Mouse (Mus musculus) forebrain, postnatal 0 days (tissue): ENCODE data around the gene Rac2. TPM values are rescaled to one million over a fixed set of nuclear protein-coding genes. Genes with fewer than 3 reads are reported as not detected.
A peak's percentile ranks its signal among the peaks of the same experiment; 100 is the strongest.

Source experiments
- ATAC-seq: fragments of 200-750 bp; cut with Nextera tagmentation; 2 replicates; pipeline ENCODE4 v1.8.0; 2017; ENCODE audit warnings: mild to moderate bottlenecking, moderate library complexity
- DNase-seq: peaks from one replicate; pipeline ENCODE4 v3.0.0-alpha.2; 2015
- H3K27ac ChIP-seq: fragments of 300-500 bp; sonication (generic); 2 replicates; pipeline ENCODE4 v1.5.1; 2014; ENCODE audit warnings: low read depth, mild to moderate bottlenecking, antibody characterized with exemption, low read length, moderate library complexity, mixed read lengths
- H3K27me3 ChIP-seq: fragments of 300-500 bp; sonication (generic); 2 replicates; pipeline ENCODE4 v1.6.1; 2014; ENCODE audit warnings: mild to moderate bottlenecking, low read length, mixed read lengths; ENCODE audit not compliant: insufficient read depth
- H3K36me3 ChIP-seq: fragments of 300-500 bp; sonication (generic); 2 replicates; pipeline ENCODE4 v1.6.1; 2014; ENCODE audit warnings: mild to moderate bottlenecking, moderate library complexity; ENCODE audit not compliant: insufficient read depth
- H3K4me1 ChIP-seq: fragments of 300-500 bp; sonication (generic); 2 replicates; pipeline ENCODE4 v1.6.1; 2014; ENCODE audit warnings: antibody characterized with exemption; ENCODE audit not compliant: insufficient read depth
- H3K4me2 ChIP-seq: fragments of 300-500 bp; sonication (generic); 2 replicates; pipeline ENCODE4 v1.6.1; 2014; ENCODE audit warnings: low read depth, mild to moderate bottlenecking, moderate library complexity
- H3K4me3 ChIP-seq: fragments of 300-500 bp; sonication (generic); 2 replicates; pipeline ENCODE4 v1.5.1; 2014; ENCODE audit warnings: low read depth, low read length, mixed read lengths
- H3K9ac ChIP-seq: fragments of 300-500 bp; sonication (generic); 2 replicates; pipeline ENCODE4 v1.6.1; 2014; ENCODE audit warnings: mild to moderate bottlenecking
- H3K9me3 ChIP-seq: fragments of 300-500 bp; sonication (generic); 2 replicates; pipeline ENCODE4 v1.6.1; 2016; ENCODE audit warnings: low read length
- CTCF ChIP-seq: sonication (generic); IDR thresholded peaks from 2 replicates; pipeline ENCODE4 v1.5.1; 2016; ENCODE audit warnings: antibody characterized with exemption, control low read depth, low read depth
- WGBS: fragments of 180-500 bp; shearing (Covaris S2); extraction: QIAGEN DNeasy Blood & Tissue Kit; methylation state at CpG from one replicate; pipeline ENCODE4 v1.1.7; 2014; 5-methylcytosine and 5-hydroxymethylcytosine counted together
- polyA plus RNA-seq: library from polyadenylated mRNA; unstranded; fragments of >200 nt; fragmentation: Nextera tagmentation; extraction: Ambion mirVana; gene quantifications from 2 replicates; pipeline ENCODE4 v1.2.1, GENCODE M21; 2015
- total RNA-seq: library from RNA; depleted of rRNA; stranded (reverse); fragments of >200 nt; gene quantifications from 2 replicates; pipeline ENCODE4 v1.2.3, GENCODE M21; 2014

Rac2 gene
- total and polyA plus RNA-seq, 2 experiments from 2014 or later = 1.1 to 6.5 TPM

DNA sequence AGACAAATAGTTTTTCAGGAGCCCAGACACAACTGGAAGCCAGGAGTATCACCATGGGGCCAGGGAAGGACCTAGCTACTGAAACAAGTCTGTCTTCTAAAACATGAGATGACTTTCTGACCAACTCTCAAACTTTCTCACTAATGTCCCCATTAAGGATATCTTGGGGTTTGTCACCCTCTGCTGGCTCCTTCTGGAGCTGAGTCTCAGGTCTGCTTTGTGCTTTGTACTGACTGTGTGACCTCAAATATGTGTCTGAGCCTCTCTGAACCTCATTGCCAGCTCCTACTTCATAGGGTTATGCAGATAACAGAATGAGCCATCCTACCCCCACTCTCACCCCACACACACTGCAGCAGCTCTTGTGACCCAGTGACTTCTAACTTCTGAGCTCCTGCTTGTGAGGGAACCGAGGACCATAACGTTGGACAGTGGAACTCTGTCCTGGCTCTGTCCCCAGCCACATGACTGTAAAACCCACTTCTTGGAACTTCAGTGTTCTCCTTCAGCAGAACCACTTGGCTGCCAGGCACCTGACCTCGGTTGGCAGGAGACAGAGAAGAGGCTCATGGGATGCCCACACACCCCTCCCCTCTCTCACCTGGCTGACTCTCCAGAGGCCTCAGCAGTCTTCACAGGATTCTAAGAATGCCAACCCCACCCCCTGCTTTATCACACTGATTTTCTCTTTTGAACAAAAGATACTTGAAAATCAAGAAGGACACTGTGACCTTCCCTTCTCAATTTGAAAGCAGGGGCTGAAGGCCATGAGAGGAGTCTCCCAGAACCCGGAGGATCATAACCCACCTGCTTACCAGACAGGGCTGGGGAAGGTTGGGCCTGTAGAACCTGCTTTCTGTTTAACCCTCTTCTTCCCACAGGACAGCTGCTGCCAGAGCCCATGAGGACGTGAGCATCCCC lies 24.9 kb downstream of the Rac2 start:
- H3K27ac ChIP-seq = no peak overlapping the region
- WGBS = 46% methylated on average over 5 of the region's 5 CpGs
- ATAC-seq (no peak), DNase-seq (no peak)
- no peak overlapping the region for H3K4me3 ChIP-seq
- peaks cover 15% of the 10 kb centered on the region for H3K4me1 ChIP-seq
- H3K36me3 ChIP-seq = no peaks in the 10 kb centered on the region
- H3K9ac ChIP-seq = no peak overlapping the region
- H3K9me3 ChIP-seq = no peaks in the 10 kb centered on the region
- H3K4me2 ChIP-seq = no peak overlapping the region
- peak; percentile 52 for TF ChIP-seq CTCF
- H3K27me3 ChIP-seq = no peaks in the 10 kb centered on the region

DNA sequence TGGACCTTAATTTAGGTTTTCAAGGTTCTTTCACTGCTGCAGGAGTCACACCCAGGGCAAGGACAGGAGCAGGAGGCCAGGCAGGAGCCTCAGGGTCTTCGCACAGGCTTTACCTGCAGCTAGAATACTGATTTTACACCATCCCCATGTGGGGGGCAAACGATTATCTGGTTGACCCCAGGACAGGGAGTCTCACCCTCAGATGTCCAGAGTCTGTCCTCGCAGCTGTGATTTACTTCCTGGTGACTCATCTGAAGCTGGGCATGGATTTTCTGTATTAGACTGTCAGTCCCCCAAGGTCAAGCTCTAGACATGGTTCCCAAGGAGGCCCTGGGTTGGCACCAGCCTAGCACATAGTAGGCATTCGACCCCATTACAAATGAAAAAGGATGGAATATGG lies 26.5 kb downstream of the Rac2 start:
- Histone ChIP-seq H3K4me2 (no peak overlapping the region), H3K27me3 (no peaks in the 10 kb centered on the region), H3K4me1 (peaks cover 19% of the 10 kb centered on the region), H3K4me3 (no peak overlapping the region), H3K9me3 (no peaks in the 10 kb centered on the region), H3K9ac (no peak overlapping the region), H3K27ac (no peak overlapping the region), H3K36me3 (no peaks in the 10 kb centered on the region)
- DNase-seq (no peak), ATAC-seq (no peak)
- WGBS = 87% methylated on average over 4 of the region's 4 CpGs
- no peak for TF ChIP-seq CTCF

- ATAC-seq (peak; percentile 34), DNase-seq (no peak)
- Histone ChIP-seq H3K9ac (peak within 1 kb of the TSS; percentile 39), H3K9me3 (no peaks in the 10 kb centered on the region), H3K4me3 (no peak within 1 kb of the TSS; the same call in 1 of the 2 replicates), H3K4me2 (peak within 1 kb of the TSS; percentile 47), H3K27me3 (no peaks in the 10 kb centered on the region), H3K36me3 (no peaks in the 10 kb centered on the region), H3K27ac (no peak within 1 kb of the TSS), H3K4me1 (peaks cover 19% of the 10 kb centered on the region)
- WGBS = 11% methylated on average over 14 of the region's 14 CpGs
- TF ChIP-seq CTCF = no peak
Measured at GRCm38 (mm10) chr15:78544561-78545001, 28.0 kb downstream of the Rac2 start, which contains the start of gene Sstr3. Gene Sstr3 (minus strand): TSS chr15:78544685.

- H3K4me2 ChIP-seq = peak overlapping the region; percentile 47
- no peak for TF ChIP-seq CTCF
- no peak overlapping the region for H3K9ac ChIP-seq
Measured at GRCm38 (mm10) chr15:78544041-78544440, 28.5 kb downstream of the Rac2 start.

DNA sequence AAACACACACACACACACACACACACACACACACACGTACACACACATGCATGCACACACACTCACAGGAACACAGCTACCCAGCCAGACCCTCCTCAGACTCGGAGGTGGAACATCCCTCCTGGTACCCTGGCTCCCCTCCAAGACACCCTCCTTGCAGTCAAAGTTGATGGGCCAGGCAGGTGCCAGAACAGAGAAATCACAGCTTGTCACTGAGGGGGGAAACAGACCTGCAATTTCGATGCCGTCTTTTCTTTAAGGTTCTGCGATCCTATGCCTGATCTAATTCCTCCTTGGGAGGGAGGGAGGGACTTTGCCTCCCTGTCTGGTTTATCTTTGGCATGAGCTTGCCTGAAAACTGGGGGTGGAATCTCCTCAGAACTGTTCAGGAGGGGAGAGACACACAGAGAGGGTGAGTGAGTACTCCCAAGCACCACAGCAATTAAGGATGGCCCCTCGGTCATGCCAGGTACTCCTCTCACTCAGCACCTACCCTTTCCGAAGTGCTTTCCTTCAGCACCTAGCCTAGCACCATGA lies 29.7 kb downstream of the Rac2 start:
- ATAC-seq (peak; percentile 28; the same call in 1 of the 2 replicates), DNase-seq (peak; percentile 43)
- Histone ChIP-seq H3K9me3 (no peaks in the 10 kb centered on the region), H3K27me3 (no peaks in the 10 kb centered on the region), H3K27ac (no peak overlapping the region), H3K4me2 (peak overlapping the region; percentile 17; the same call in 1 of the 2 replicates), H3K4me3 (no peak overlapping the region), H3K4me1 (peaks cover 19% of the 10 kb centered on the region), H3K9ac (no peak overlapping the region), H3K36me3 (no peaks in the 10 kb centered on the region)
- no peak for TF ChIP-seq CTCF
- WGBS = 40% methylated on average over 7 of the region's 7 CpGs

More at GRCm38 (mm10) chr15:78544041-78544440, 28.5 kb downstream of the Rac2 start:
- ATAC-seq (no peak), DNase-seq (no peak)
- Histone ChIP-seq H3K27ac (no peak overlapping the region), H3K36me3 (no peaks in the 10 kb centered on the region), H3K4me3 (no peak overlapping the region), H3K4me1 (peaks cover 19% of the 10 kb centered on the region), H3K27me3 (no peaks in the 10 kb centered on the region), H3K9me3 (no peaks in the 10 kb centered on the region)
- WGBS = 77% methylated on average over 15 of the region's 15 CpGs

GRCm38 (mm10) chr15:78542098-78542766 lies 30.4 kb downstream of the Rac2 start:
- Histone ChIP-seq H3K4me3 (no peak overlapping the region), H3K27ac (no peak overlapping the region), H3K27me3 (no peaks in the 10 kb centered on the region), H3K9ac (no peak overlapping the region), H3K36me3 (no peaks in the 10 kb centered on the region), H3K4me2 (0 out of 2 replicates have a peak overlapping the region, but pooled peaks have one; percentile 17), H3K9me3 (no peaks in the 10 kb centered on the region), H3K4me1 (peaks cover 19% of the 10 kb centered on the region)
- ATAC-seq = no peak
- 75% methylated on average over 3 of the region's 3 CpGs for WGBS
- no peak for DNase-seq
- no peak for TF ChIP-seq CTCF
